Mouse (Mus musculus) stomach, embryonic 14.5 days (tissue): ENCODE data around the gene Gm21256. TPM values are rescaled to one million over a fixed set of nuclear protein-coding genes. Genes with fewer than 3 reads are reported as not detected.
"Not testable (repeated sequence)": the region's sequence is repeated elsewhere in the genome, so short reads cannot be mapped to it uniquely, and the experiment has no call there.

ENCODE experiments used
- ATAC-seq: fragments of 200-750 bp; cut with Nextera tagmentation; 2 replicates; pipeline ENCODE4 v1.8.0; 2017; ENCODE audit warnings: low read depth, moderate TSS enrichment; ENCODE audit not compliant: insufficient number of reproducible peaks, insufficient read depth, low FRiP score
- H3K27ac ChIP-seq: fragments of 300-500 bp; sonication (generic); 2 replicates; pipeline ENCODE4 v1.5.1; 2014; ENCODE audit warnings: mild to moderate bottlenecking, low read length, moderate library complexity, mixed read lengths
- H3K27me3 ChIP-seq: fragments of 300-500 bp; sonication (generic); 2 replicates; pipeline ENCODE4 v1.6.1; 2014; ENCODE audit warnings: low read length, control low read depth, mixed read lengths; ENCODE audit not compliant: control insufficient read depth, insufficient read depth
- H3K36me3 ChIP-seq: fragments of 300-500 bp; sonication (generic); 2 replicates; pipeline ENCODE4 v1.6.1; 2014; ENCODE audit warnings: mild to moderate bottlenecking, control low read depth, low read length, moderate library complexity, mixed read lengths; ENCODE audit not compliant: control insufficient read depth, insufficient read depth
- H3K4me1 ChIP-seq: fragments of 300-500 bp; sonication (generic); 2 replicates; pipeline ENCODE4 v1.6.1; 2014; ENCODE audit warnings: low read length, control low read depth, mixed read lengths; ENCODE audit not compliant: control insufficient read depth, insufficient read depth
- H3K4me2 ChIP-seq: fragments of 300-500 bp; sonication (generic); replicated peaks from 2 replicates; pipeline ENCODE4 v1.6.1; 2014; ENCODE audit warnings: low read depth, low read length, control low read depth
- H3K4me3 ChIP-seq: fragments of 300-500 bp; sonication (generic); 2 replicates; pipeline ENCODE4 v1.5.1; 2014; ENCODE audit warnings: low read depth, low read length, control low read depth
- H3K9ac ChIP-seq: fragments of 300-500 bp; sonication (generic); replicated peaks from 2 replicates; pipeline ENCODE4 v1.6.1; 2014; ENCODE audit warnings: low read depth, mild to moderate bottlenecking, control low read depth, low read length, moderate library complexity, mixed read lengths
- H3K9me3 ChIP-seq: fragments of 300-500 bp; sonication (generic); 2 replicates; pipeline ENCODE4 v1.6.1; 2016; ENCODE audit warnings: low read depth, low read length, control low read depth; ENCODE audit not compliant: control insufficient read depth
- WGBS: fragments of 180-500 bp; shearing (Covaris S2); extraction: QIAGEN DNeasy Blood & Tissue Kit; methylation state at CpG from one replicate; pipeline ENCODE4 v1.1.7; 2014; 5-methylcytosine and 5-hydroxymethylcytosine counted together
- polyA plus RNA-seq: library from polyadenylated mRNA; unstranded; fragments of >200 nt; fragmentation: Nextera tagmentation; extraction: Ambion mirVana; gene quantifications from 2 replicates; pipeline ENCODE4 v1.2.1, GENCODE M21; 2014

Gm21256 gene
- not detected in 2 replicates for polyA plus RNA-seq

DNA sequence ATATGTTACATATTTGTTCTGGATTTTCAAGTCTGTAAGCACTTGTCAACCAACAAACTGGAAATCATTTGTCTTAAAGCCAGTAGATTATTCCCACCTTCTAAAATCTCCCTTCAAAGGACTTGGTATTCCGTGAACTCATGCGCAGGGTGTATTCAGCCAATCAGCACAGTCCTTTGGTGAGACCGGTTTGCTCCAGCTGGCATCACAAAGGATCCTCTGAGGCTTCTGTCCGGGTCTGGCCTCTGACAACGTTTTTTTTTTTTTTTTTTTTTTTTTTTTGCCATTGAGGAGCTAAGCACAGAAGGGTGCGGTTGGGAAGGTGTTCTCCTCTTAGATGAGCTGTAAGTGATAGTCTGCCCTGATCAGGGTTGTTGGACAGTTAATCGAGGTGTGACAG, at the start of gene Gm21256:
Gm21256 (plus strand) TSS at position 301 of the 400 bp plus-strand sequence.
- not testable (repeated sequence) for ATAC-seq, H3K36me3 ChIP-seq, H3K4me2 ChIP-seq, H3K4me3 ChIP-seq, H3K9ac ChIP-seq, H3K4me1 ChIP-seq, H3K27ac ChIP-seq, H3K9me3 ChIP-seq, H3K27me3 ChIP-seq
- no CpG with 5 or more reads among the region's 7 CpGs for WGBS

Other genes with a start within 250 kb of the Gm21256 start
- not detected in 2 replicates for gene Gm21170, start 240.1 kb downstream of the Gm21256 start, polyA plus RNA-seq